Mouse (Mus musculus): ENCODE results near the gene Fbxo31.

DNA sequence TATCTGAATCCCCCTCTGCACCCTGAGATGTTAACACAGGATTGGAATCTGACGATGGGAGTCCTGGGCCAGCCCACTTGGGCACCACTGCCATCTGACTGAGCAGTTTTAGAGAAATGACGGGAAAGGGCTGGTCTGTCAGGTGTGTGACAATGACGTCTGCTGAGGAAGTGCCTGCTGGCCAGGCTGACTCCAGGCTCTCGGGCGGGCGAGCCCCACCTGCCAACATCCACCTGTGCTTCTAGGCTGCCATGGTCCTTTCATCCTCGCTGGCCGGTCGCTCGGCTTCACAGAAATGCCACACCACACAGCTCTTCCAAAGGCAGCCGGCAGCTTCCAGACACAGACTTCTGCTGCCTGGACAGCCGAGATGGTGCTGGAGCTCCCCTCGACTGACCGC is 21.2 kb upstream of the Fbxo31 start:
- no peak for TF ChIP-seq CTCF (IDR thresholded peaks at IDR 0.05; ENCODE audit: low read depth, low read length)
- no peak for TF ChIP-seq GATA2 (IDR thresholded peaks at IDR 0.05; ENCODE audit: borderline replicate concordance, low read depth, low read length)
- TF ChIP-seq POLR2AphosphoS5 (IDR thresholded peaks at IDR 0.05; ENCODE audit: insufficient replicate concordance, low read depth, low read length) = no peak
